Mouse (Mus musculus): ENCODE results near the gene Foxp1.

- no peak for TF ChIP-seq FLI1 (IDR thresholded peaks at IDR 0.05; ENCODE audit: low read length)
- no peak for TF ChIP-seq GATA1 (IDR thresholded peaks at IDR 0.05; ENCODE audit: borderline replicate concordance, low read length)
Measured at GRCm38 (mm10) chr6:99285026-99285425, 237.5 kb downstream of the Foxp1 start.
